Mouse (Mus musculus) lung, embryonic 16.5 days (tissue): ENCODE data around the gene Shcbp1l. TPM values are rescaled to one million over a fixed set of nuclear protein-coding genes. Genes with fewer than 3 reads are reported as not detected.
"Not testable (repeated sequence)": the region's sequence is repeated elsewhere in the genome, so short reads cannot be mapped to it uniquely, and the experiment has no call there.

Experiments
- ATAC-seq: fragments of 200-750 bp; cut with Nextera tagmentation; 2 replicates; pipeline ENCODE4 v1.8.0; 2017; ENCODE audit warnings: low read depth, mild to moderate bottlenecking, moderate library complexity
- H3K27ac ChIP-seq: fragments of 300-500 bp; sonication (generic); 2 replicates; pipeline ENCODE4 v1.5.1; 2014; ENCODE audit warnings: mild to moderate bottlenecking, control low read depth, low read length
- H3K27me3 ChIP-seq: fragments of 300-500 bp; sonication (generic); 2 replicates; pipeline ENCODE4 v1.6.1; 2014; ENCODE audit warnings: low read depth, low read length, mixed read lengths; ENCODE audit not compliant: control insufficient read depth, insufficient read depth
- H3K36me3 ChIP-seq: fragments of 300-500 bp; sonication (generic); 2 replicates; pipeline ENCODE4 v1.6.1; 2014; ENCODE audit warnings: low read length; ENCODE audit not compliant: control insufficient read depth, insufficient read depth
- H3K4me1 ChIP-seq: fragments of 300-500 bp; sonication (generic); replicated peaks from 2 replicates; pipeline ENCODE4 v1.6.1; 2014; ENCODE audit warnings: low read length, mixed read lengths; ENCODE audit not compliant: control insufficient read depth, insufficient read depth
- H3K4me2 ChIP-seq: fragments of 300-500 bp; sonication (generic); 2 replicates; pipeline ENCODE4 v1.6.1; 2014; ENCODE audit warnings: low read depth, low read length, control low read depth
- H3K4me3 ChIP-seq: fragments of 300-500 bp; sonication (generic); 2 replicates; pipeline ENCODE4 v1.5.1; 2014; ENCODE audit warnings: mild to moderate bottlenecking, low read length, control low read depth
- H3K9ac ChIP-seq: fragments of 300-500 bp; sonication (generic); 2 replicates; pipeline ENCODE4 v1.6.1; 2014; ENCODE audit warnings: low read length, control low read depth
- H3K9me3 ChIP-seq: fragments of 300-500 bp; sonication (generic); 2 replicates; pipeline ENCODE4 v1.6.1; 2016; ENCODE audit warnings: low read length; ENCODE audit not compliant: control insufficient read depth
- WGBS: fragments of 180-500 bp; shearing (Covaris S2); extraction: QIAGEN DNeasy Blood & Tissue Kit; methylation state at CpG from one replicate; pipeline ENCODE4 v1.1.7; 2014; 5-methylcytosine and 5-hydroxymethylcytosine counted together
- polyA plus RNA-seq: library from polyadenylated mRNA; unstranded; fragments of >200 nt; fragmentation: Nextera tagmentation; extraction: Ambion mirVana; gene quantifications from 2 replicates; pipeline ENCODE4 v1.2.1, GENCODE M21; 2015

The Shcbp1l gene
- polyA plus RNA-seq, 1 experiment from 2014 or later = 0.21 TPM

DNA sequence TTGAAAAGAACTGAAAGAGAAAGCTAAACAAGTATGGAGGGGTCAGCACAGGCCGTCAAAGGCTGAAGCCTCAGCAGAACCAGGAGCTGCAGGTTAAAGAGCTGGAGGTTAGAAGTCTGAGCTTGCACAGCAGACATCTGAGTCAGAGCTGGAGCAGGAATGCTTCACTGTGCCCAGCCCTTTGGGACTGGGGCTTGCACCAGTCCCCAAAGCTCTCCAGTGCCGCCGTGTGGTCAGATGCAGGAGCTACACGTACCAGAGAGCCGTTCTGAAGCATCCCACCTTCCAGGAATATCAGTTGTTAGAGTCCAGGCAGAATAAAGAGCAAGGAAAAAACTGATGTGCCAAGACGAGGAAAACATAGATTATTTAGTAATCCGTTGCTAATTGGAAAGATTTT is 23.2 kb upstream of the Shcbp1l start:
- H3K4me3 ChIP-seq = no peak overlapping the region
- H3K27ac ChIP-seq = no peak overlapping the region
- peak; percentile 90 for ATAC-seq
- no peak overlapping the region for H3K9ac ChIP-seq
- H3K4me1 ChIP-seq = peaks cover 3% of the 10 kb centered on the region; the same call in 1 of the 2 replicates
- H3K27me3 ChIP-seq = no peaks in the 10 kb centered on the region
- H3K9me3 ChIP-seq = no peaks in the 10 kb centered on the region
- 2% methylated on average over 7 of the region's 7 CpGs for WGBS
- no peak overlapping the region for H3K4me2 ChIP-seq
- no peaks in the 10 kb centered on the region for H3K36me3 ChIP-seq

DNA sequence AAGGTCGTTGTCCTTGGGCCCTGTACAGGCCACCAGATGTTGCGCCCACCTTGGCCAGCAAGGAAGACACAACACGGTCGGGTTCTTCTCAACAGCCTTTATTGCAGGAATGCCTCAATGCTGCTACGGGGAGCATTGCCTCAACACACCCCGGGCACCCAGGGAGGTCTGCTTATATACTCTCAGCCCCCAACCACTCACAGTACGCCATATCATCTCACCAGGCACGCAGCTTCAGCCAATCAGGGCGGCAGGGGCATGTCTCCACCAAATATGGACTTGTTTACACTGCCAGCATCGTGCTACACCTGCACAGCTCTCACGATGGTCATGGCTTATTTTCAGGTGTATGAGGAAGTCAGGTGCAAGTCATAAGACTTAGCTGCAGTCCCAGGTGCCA is 17.3 kb upstream of the Shcbp1l start:
- H3K36me3 ChIP-seq, H3K27ac ChIP-seq, ATAC-seq, H3K27me3 ChIP-seq, H3K4me3 ChIP-seq, H3K9ac ChIP-seq, H3K4me2 ChIP-seq, H3K4me1 ChIP-seq, H3K9me3 ChIP-seq: not testable (repeated sequence)
- 82% methylated on average over 11 of the region's 11 CpGs for WGBS

DNA sequence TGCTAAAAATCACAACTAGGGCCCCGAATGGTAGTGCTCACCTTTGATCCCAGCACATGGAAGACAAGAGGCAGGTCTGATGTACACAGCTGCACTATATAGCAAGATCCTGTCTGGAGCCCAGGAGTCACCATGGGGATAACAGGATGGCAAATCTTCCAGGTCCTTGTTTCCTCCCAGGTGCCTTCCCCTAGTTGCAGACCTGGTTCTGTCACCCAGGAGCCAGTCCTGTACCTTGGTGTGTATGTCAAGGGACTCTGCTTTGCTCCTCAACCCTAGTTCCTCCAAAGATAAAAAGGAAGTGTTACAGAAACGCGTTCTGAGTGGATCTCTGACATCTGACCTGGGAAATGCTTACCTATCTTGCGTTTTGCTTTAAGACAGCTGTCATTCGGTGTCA is 16.7 kb upstream of the Shcbp1l start:
- WGBS = 79% methylated on average over 5 of the region's 5 CpGs
- not testable (repeated sequence) for H3K27ac ChIP-seq, ATAC-seq, H3K9me3 ChIP-seq, H3K36me3 ChIP-seq, H3K9ac ChIP-seq, H3K4me3 ChIP-seq, H3K27me3 ChIP-seq, H3K4me1 ChIP-seq, H3K4me2 ChIP-seq

DNA sequence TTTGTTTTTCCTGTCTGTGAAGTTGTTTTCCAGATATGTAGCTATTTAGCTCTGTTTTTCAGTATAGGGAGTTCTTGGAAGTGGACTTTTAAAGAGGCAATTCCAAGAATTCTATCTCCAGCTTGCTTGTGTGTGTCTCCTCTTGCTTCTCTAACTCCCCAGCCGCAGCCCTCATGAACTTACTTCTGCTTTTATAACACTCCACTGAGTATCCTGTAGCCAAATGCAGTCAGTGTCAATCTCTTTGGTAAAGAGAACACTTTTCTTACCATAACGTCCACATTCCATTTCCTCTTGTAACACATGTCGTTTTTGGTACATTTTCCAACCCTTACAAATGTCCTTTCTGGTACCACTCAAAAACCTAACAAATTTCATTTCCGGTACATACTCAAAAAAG is 14.0 kb upstream of the Shcbp1l start:
- not testable (repeated sequence) for H3K9ac ChIP-seq, H3K9me3 ChIP-seq, H3K4me2 ChIP-seq, H3K27ac ChIP-seq, H3K4me3 ChIP-seq, H3K36me3 ChIP-seq, ATAC-seq, H3K4me1 ChIP-seq, H3K27me3 ChIP-seq
- 95% methylated on average over 1 of the region's 4 CpGs for WGBS

DNA sequence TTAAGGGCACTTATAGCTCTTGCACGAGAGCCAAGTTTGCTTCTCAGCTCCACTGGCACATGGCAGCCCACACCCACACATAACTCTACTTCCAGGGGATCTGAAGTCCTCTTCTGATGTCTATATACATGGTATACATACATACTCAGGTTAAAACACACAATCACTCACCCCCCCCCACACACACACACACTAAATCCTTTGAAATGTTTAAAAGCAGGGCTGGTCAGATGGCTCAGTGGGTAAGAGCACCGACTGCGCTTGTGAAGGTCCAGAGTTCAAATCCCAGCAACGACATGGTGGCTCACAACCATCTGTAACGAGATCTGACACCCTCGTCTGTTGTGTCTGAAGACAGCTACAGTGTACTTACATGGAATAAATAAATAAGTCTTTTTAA is 13.2 kb upstream of the Shcbp1l start:
- Histone ChIP-seq H3K27ac (no peak overlapping the region), H3K4me3 (no peak overlapping the region), H3K36me3 (no peaks in the 10 kb centered on the region), H3K9me3 (no peaks in the 10 kb centered on the region), H3K9ac (no peak overlapping the region), H3K27me3 (no peaks in the 10 kb centered on the region), H3K4me2 (no peak overlapping the region), H3K4me1 (no peaks in the 10 kb centered on the region)
- WGBS = 67% methylated on average over 6 of the region's 6 CpGs
- no peak for ATAC-seq

DNA sequence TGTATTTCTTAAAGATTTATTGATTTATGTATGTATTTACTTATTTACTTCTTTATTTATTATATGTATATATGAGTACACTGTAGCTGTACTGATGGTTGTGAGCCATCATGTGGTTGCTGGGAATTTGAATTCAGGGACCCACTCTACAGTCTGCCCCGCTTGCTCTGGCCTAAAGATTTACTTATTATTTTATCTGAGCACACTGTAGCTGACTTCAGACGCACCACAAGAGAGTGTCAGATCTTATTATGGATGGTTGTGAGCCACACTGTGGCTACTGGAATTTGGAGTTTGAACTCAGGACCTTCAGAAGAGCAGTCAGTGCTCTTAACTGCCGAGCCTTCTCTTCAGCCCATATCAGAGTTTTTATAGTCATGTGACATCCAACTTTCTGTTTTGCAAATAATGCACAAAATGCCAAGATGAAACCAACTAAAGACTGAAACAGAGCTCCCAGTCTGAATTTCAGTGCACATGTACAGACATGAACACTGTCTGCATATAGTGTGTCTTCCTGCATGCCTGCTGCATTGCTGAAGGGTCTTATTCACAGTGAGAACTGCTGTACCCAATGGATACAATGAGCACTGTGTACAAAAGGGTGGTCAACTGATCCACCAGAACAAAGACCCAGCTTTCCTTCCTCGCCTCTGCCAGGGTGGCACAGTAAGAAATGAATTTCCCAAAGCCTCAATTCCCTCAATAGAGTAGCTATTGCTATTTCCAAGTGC is 12.1 kb upstream of the Shcbp1l start:
- H3K4me3 ChIP-seq, H3K27me3 ChIP-seq, H3K9ac ChIP-seq, H3K4me2 ChIP-seq, H3K36me3 ChIP-seq, H3K4me1 ChIP-seq, H3K27ac ChIP-seq, ATAC-seq, H3K9me3 ChIP-seq: not testable (repeated sequence)
- WGBS = 69% methylated on average over 2 of the region's 4 CpGs

DNA sequence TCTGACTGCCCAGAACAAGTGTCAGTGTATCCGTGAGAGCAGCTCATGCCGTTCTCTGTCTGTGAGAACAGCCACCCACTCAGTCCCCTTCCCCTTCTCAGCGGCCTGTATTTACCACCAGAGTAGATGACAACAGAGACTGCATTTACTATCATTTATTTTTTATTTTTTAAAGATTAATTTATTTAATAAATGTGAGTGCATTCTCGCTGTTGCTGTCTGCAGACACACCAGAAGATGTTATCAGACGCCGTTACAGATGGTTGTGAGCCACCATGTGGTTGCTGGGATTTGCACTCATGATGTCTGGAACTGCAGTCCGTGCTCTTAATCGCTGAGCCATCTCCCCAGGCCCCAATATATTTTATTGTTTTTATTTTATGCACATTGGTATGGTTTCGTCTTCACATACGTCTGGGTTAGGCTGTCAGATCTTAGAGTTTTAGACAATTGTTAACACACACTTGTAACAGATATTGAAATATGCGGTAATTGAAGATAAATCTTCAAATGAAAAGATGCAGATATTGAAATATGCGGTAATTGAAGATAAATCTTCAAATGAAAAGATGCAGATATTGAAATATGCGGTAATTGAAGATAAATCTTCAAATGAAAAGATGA is 11.5 kb upstream of the Shcbp1l start:
- not testable (repeated sequence) for H3K27me3 ChIP-seq, H3K27ac ChIP-seq, H3K4me1 ChIP-seq, H3K9me3 ChIP-seq, H3K36me3 ChIP-seq, H3K4me2 ChIP-seq, ATAC-seq, H3K9ac ChIP-seq, H3K4me3 ChIP-seq
- WGBS = 83% methylated on average over 13 of the region's 13 CpGs

DNA sequence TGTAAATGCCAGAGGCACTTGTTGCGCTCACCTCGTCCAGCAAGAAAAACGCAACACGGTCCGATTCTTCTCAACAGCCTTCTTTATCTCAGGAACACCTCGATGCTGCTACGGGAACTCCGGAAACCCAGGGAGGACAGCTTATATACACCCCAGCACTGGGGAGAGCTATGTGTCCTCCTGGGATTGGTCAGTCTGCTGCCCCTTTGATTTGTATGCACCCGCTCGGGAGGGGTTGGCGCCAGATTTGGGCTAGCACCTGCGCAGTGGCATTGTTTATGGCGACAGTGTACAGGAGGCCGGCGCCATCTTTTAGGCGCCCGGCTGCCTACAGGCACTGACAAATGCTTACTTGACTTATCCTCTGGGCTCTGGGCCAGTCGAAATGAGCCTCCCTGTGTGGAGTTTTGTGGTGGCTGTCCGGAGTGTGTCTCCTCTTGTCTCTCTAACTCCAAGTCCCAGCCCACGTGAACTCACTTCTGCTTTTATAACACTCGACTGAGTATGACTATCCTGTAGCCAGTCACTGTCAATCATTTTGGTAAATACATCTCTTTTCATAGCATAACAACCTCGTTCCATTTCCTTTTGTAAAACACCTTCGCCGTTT is 10.7 kb upstream of the Shcbp1l start:
- not testable (repeated sequence) for H3K4me1 ChIP-seq, H3K27me3 ChIP-seq, H3K36me3 ChIP-seq, H3K9ac ChIP-seq, H3K4me3 ChIP-seq, H3K9me3 ChIP-seq, H3K4me2 ChIP-seq, H3K27ac ChIP-seq, ATAC-seq
- WGBS = 79% methylated on average over 24 of the region's 24 CpGs

DNA sequence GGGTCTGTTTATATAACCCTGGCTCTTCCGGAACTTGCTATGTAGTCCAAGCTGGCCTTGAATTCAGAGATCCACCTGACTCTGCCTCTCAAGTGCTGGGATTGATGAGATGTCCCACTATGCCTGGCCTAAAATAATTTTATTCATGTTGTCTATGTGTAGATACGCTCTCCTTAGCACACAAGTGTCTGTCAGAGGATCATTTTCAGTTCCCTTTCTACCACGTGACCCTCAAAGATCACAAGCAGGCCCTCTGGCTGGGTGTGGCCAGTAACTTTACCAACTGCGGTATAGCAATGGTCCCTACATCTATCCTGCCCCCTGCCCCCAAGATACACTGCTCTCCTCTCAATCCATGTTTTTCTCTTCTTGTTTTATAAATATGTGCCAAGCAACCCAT is 10.0 kb upstream of the Shcbp1l start:
- ATAC-seq = no peak
- 76% methylated on average over 4 of the region's 4 CpGs for WGBS

More for the DNA sequence above, 10.0 kb upstream of the Shcbp1l start:
- no peaks in the 10 kb centered on the region for H3K9me3 ChIP-seq
- H3K4me2 ChIP-seq = no peak overlapping the region
- no peak overlapping the region for H3K9ac ChIP-seq
- no peaks in the 10 kb centered on the region for H3K36me3 ChIP-seq
- no peaks in the 10 kb centered on the region for H3K4me1 ChIP-seq
- no peak overlapping the region for H3K27ac ChIP-seq
- no peaks in the 10 kb centered on the region for H3K27me3 ChIP-seq
- no peak overlapping the region for H3K4me3 ChIP-seq
